Mouse (Mus musculus) c-Kit-positive CD71-negative TER-119-negative erythroid progenitor cells, embryonic 14.5 days (primary cell): ENCODE results near the gene Zfp524.

Source experiments
- DNase-seq: peaks from one replicate; pipeline ENCODE4 v3.0.0-alpha.2; 2013; ENCODE audit warnings: low read depth

Zfp524 gene

GRCm38 (mm10) chr7:5051193-5052192, 37.3 kb downstream of the Zfp524 start, which contains the start of gene Zfp580:
Gene Zfp580 (plus strand): TSS chr7:5051538.
- DNase-seq, result no peak

GRCm38 (mm10) chr7:5052438-5052837, 38.2 kb downstream of the Zfp524 start:
- DNase-seq, result no peak

GRCm38 (mm10) chr7:5052931-5053343, 38.7 kb downstream of the Zfp524 start:
- DNase-seq, result no peak

- no peak for DNase-seq
Measured at GRCm38 (mm10) chr7:5053456-5054179, 39.4 kb downstream of the Zfp524 start.

- no peak for DNase-seq
Measured at GRCm38 (mm10) chr7:5056651-5057263, 42.5 kb downstream of the Zfp524 start.

- no peak for DNase-seq
Measured at GRCm38 (mm10) chr7:5057381-5057780, 43.2 kb downstream of the Zfp524 start.

- DNase-seq, result no peak
Measured at GRCm38 (mm10) chr7:5057804-5058203, 43.6 kb downstream of the Zfp524 start.

- no peak for DNase-seq
Measured at GRCm38 (mm10) chr7:5058631-5059030, 44.4 kb downstream of the Zfp524 start.

- no peak for DNase-seq
Measured at GRCm38 (mm10) chr7:5059421-5059820, 45.2 kb downstream of the Zfp524 start.

GRCm38 (mm10) chr7:5060239-5060731, 46.1 kb downstream of the Zfp524 start:
- peak; percentile 61 for DNase-seq

GRCm38 (mm10) chr7:5060944-5061773, 46.9 kb downstream of the Zfp524 start:
- DNase-seq, result peak; percentile 95

- DNase-seq, result peak; percentile 62
Measured at GRCm38 (mm10) chr7:5061774-5062359, 47.7 kb downstream of the Zfp524 start, which contains the start of gene U2af2. Gene U2af2 (plus strand): TSS chr7:5062143.

- DNase-seq, result peak; percentile 81
Measured at GRCm38 (mm10) chr7:5062360-5063001, 48.3 kb downstream of the Zfp524 start.

- DNase-seq, result no peak
Measured at GRCm38 (mm10) chr7:5064886-5065285, 50.7 kb downstream of the Zfp524 start.
